Mouse (Mus musculus): ENCODE measurements around the gene Galns.

The Galns gene

DNA sequence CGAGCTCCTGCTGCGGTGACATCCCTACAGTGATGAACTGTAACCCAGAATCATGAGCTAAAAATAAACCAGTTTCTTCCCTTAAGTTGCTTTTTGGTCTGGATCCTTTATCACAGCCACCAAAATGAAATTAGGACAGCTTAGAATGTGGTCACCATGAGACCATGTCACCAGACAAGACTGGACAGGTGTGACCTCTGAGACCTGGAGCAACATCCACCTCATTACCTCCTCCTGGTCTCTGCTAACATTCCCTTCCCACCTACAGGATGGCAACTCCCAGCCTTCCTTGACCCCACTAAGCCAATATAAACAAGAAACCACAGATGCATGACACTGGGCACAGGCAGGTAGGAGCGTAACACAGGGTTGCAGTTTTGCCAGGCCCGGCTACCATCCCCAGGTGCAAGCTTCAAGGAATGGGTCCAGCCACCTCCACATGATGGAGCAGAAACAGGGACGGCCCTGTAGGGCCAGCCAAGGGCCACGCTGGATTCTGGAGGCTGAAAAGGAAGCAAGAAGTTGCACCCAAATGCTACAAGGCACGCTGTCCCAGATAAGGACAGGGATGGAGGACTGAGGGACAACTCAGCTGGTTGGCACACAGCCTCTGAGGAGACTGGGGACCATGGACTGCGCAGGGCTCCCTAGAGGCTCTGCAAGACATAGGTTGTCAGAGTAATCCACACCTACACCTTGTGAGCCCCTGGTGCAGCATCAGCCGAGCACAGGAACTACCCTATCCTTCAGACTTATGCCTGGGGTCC is 72.8 kb downstream of the Galns start:
- no peak for DNase-seq (ENCODE audit: low spot score)

- no peak for DNase-seq (ENCODE audit: low spot score)
Observed at GRCm38 (mm10) chr8:122537812-122538211, 73.5 kb downstream of the Galns start.

- no peak for DNase-seq (ENCODE audit: low spot score)
Observed at GRCm38 (mm10) chr8:122537033-122537432, 74.2 kb downstream of the Galns start.

DNA sequence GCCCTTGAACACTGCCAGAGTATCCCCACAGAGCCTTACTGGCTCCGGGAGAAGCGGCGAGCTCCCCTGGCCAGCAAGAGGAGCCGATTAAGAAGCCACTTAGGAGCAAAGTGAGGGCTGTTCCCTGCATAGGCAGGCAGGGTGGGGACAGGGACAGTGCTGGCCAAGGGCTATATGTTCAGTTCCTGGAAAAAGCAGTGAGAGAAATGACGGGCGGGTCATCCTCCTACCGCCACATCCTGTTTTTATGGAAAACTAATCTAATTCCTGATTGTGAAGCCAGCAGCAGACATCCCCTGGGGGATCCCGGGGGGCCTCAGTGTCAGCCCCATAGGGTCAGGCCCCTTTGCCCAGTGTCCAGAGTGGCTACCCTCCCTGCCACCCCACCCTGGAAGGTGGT is 80.0 kb downstream of the Galns start:
- DNase-seq (ENCODE audit: low spot score): no peak

GRCm38 (mm10) chr8:122529159-122529558 is 82.1 kb downstream of the Galns start:
- no peak for DNase-seq (ENCODE audit: low spot score)

All from spleen, adult 12 weeks (tissue).